Mouse (Mus musculus) hindlimb bud, embryonic 11.5 days (tissue): ENCODE results near the gene Gm17416.
A peak's percentile ranks its signal among the peaks of the same experiment; 100 is the strongest.

Source experiments
- DNase-seq: peaks from one replicate; pipeline ENCODE4 v3.0.0-alpha.2; 2012; ENCODE audit warnings: low read depth, low spot score; ENCODE audit errors: extremely low spot score

Gm17416 gene

DNA sequence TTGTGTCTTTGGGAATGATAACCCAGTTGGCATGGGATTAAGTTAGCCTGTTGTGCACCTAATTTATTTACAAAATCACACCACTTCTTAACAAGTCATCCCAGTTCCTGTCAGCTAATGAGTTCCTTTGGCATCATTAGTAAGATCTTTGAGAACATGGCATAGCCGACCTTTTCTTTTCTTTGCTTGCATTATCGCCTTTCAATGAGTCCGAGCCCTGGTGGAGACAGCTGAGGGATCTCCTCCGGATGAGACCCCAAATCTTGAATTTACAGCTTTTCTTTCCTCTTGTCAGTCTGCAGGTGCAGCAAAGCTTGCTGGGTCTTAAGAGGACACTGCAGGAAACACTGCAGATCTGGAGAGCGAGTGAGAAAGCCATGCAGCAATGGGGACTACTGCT lies at the start of gene Gm17416:
TSS of gene Gm17416 (plus strand) at position 301 of the 400 bp plus-strand sequence.
- DNase-seq = no peak

DNA sequence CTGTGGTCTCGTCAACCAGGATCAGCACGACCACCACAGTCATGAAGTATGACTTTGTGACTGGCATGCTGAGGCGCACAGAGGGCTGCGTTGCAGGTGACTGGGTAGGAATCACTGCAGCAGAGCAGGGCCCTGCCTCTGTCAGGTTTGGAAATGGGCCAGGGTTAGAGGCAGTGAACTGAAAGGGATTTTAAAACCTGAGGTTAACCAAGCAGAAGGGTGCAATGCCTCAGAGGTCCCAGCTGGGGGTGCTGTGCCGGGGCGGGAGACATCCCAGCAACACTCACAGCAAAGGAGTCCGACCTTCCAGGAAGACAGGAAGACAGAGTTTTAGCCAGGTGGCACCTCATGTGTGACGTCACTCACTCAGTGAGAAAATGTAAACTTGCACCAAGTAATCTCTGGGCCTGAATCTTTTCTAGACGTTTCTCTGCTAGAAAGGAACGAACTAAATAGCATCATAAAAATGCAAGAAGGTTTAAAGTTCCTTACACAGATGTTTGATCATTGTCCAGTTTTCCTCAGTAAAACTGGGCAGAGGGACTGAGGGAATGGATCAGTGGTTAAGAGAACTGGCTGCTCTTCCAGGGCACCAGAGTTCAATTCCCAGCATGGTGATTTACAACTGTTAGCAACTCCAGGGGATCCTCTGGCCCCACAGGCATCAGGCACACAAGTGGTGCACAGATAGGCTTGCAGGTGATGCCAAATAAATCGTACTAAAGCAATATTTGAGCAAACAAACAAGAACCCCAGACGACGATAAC lies 29.0 kb upstream of the Gm17416 start, which contains the start of gene Defb29:
TSS of gene Defb29 (minus strand) at position 155 of the 767 bp plus-strand sequence.
- no peak for DNase-seq

DNA sequence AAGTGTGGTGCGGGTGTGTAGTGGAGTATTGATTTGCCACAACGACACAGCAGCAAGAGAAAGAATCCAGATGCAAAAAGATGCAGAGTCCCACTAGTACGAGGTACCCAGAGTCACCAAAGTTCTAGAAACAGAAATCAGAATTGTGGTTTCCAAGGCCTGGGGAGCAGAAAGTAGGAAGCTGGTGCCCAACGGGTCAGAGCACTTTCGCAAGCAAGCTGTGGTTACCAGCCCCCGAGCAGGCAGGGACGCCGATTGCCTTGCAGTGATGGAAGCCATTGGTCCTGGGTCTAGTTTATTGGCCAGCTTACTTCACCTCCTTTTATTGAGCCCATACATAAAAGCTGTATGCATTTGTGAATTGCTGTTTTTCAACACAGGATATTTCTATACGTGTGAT lies 27.2 kb upstream of the Gm17416 start:
- no peak for DNase-seq

DNA sequence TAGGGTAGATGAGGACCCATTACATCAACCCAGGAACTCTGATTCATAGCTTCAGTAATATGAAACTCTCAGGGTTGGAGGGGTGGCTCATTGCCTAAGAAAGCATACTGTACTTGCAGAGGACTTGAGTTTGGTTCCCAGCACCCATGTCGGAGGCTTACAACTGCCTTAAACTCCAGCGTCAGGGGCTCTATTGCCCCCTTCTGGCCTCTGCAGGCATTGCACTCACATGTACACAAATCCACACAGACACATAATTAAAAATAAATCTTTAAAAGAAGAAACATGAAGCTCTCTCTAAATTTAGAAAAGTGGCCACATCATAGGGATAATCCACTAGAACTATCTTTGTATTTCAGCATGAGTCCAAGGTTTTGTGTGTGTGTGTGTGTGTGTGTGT lies 26.2 kb upstream of the Gm17416 start:
- no peak for DNase-seq

DNA sequence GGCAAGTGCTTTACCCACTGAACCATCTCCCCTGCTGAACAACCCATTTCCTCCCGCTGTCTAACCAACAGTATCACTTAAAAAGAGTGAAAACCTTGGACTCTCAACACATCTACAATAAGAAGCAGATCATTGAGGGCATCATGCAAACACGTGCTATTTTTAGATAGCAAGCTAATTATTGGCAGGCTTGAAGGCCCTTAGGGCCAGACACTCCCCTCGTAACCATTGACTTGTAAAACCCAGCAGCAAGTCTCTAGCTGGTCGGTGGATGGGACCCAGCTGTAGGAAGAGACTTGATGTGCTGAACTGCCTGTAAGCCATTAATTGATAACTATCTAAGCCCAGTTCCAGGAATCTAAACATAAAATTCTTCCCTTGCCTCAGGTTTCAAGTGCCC lies 25.7 kb upstream of the Gm17416 start:
- DNase-seq = no peak

DNA sequence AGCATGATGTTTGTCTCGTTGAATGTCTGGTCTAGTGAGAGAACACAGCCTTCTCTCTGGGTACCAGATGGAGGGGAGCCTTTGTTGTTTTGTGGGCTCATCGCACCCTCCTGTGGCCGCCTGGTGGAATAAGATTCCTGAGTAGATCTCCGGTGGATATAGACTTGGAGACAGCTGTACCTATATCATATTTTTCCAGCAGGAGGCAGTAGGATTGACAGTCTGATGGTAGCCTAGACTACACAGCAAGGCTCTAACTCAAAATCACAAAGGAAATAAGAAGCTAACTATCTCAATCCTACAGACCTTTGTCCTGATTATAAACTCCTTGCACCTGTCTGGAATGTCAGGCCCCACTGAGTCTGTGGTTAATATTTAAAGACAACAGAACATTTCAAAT lies 24.4 kb upstream of the Gm17416 start:
- no peak for DNase-seq

DNA sequence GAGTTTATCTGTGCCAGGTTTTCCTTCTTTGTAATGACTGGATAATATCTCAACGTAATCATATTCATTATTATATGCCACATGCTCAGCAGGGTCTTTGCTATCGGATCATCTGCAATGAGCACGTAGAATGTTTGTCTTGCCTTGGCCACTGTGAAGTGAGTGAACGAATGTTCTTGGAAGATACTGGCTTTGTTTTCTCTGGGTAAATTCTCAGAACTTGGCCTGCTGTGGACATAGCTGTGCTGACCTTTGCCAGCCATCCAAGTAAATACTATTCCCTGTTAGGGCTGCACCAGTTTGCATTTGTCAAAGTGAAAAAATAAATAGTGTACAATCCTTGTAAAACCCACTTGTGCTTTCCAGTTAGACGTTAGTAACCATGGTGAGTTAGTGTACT lies 21.0 kb upstream of the Gm17416 start:
- DNase-seq = no peak

DNA sequence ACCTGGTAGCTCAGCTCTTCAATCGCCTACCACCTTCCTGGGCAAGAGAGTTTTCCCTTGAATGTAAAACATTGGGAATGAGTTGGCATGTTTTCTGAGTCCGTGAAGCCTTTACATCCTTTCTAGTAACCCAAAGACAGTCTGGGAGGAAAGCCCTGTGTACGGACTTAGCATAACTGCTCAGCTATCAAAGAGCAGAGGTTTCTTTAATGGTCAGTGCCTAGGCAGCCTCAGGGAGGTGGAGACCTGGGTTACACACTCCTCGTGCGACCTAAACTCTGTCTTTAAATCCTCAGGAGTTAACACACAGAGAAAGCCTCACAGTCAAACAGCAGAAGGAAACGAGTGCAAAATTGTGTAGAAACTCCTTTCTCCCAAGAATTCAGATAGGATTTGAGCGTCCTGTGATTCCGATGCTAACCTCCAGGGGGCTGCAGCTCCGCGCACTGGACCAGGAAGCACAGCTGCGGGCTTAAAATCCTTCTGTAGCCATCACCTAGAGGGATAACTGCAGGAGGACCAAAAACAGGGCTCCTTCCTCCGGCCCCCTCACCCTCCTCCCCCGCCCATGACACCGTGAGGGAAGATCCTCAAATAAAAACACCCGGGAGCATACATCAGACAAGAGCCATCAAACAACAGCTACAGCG lies 15.2 kb upstream of the Gm17416 start:
- peak; percentile 20 for DNase-seq

DNA sequence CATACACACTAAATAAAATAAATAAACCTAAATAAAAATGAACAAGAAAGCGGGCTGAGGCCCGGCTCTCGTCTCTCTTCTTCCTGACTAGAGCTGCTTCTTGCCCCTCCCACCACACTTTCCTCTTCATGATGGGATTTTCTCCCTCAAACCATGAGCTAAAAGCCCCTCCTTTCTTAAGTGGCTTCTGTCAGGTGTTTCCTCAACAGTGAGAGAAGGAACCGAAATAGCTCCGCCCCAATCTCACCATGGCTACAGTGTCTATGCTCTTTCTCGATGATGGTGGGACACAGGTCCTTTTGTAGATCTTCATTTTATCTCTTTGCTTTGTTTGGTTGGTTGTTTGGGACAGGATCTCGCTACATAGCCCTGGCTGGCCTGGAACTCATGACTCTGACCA lies 12.5 kb upstream of the Gm17416 start:
- no peak for DNase-seq

DNA sequence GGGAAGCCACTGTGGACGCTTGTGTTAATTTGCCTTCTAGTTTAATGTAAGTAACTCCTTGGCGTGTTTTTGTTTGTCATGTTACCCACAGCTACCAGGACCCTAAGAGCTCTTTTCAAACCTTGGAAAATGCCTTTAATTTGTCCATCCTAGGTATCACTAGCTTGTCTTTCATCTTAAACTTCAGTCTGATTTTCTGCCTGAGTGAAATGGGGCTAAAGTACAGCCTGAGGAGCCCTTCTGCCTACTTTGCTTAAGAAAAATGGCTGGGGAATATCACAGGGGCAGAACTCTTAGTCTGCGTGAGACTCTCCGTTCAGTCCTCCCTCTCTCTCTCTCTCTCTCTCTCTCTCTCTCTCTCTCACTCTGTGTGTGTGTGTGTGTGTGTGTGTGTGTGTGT lies 743 bp downstream of the Gm17416 start:
- DNase-seq = no peak

DNA sequence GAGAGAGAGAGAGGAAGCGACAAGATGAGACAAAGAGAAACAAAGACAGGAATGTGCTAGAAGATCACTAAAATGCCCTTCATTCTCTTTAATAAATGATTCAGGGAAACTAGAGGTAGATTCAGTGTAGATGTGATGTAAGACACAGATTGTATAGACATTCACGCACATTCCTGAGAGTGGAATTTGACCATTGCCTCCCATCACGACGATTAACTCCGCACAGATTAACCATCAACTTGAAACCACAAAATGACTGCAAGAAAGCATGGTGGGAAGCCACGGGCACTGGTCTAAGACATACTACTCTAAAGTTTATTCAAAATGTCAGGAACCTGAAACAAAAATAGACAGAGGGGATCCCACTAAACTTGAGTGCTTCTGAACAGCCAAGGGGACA lies 1.2 kb downstream of the Gm17416 start:
- no peak for DNase-seq

DNA sequence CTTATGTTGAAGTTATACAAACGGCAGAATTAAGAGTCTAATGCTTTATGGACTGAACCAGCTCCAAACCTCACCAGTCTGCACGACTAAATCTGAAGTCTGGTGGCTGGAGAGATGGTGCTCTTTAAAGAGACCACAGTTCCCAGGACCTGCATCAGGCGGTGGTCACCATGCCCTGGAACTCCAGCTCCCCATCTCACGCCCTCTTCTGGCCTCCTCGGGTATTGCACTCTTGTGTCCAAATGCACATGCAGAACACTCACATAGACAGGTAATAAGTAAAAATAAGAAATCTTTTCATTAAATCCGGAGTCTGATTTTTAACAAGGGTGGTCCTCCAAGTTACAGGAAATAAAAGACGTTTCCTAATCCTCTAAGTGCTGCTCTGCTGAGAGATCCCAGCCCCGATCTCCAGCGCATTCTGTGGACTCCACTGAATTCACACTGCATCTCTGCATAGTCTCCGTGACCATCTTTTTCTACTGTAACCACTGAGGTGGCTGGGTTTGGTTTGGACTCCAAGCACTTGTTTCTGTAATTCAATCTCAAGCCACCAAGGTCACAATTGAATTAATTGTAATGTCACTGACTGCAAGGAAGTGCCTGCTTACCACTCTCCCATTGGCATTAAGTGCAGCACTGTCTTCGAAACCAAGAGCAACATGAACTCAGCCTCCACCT lies 3.1 kb downstream of the Gm17416 start, which contains the start of gene Defb21:
TSS of gene Defb21 (plus strand) at position 631 of the 681 bp plus-strand sequence.
- DNase-seq = no peak

DNA sequence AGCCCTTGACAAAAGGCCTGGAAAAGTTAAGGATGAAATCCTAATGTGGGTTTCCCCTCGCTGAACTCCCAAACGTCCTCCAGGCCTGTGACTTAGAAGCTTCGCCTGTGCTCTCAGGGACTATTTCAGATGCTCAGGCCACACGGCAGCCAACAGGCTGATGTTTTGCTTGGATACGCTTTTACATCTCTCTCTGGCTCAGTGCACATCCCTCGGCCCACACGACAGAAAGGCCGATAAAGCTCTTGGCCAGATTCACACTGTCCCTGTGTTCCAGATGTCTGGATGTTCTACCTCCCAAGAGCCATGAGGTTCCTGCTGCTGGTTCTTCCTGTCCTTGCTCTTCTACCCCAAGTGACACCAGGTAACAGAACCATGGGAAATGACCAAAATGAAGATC lies 4.3 kb downstream of the Gm17416 start:
- DNase-seq = no peak

DNA sequence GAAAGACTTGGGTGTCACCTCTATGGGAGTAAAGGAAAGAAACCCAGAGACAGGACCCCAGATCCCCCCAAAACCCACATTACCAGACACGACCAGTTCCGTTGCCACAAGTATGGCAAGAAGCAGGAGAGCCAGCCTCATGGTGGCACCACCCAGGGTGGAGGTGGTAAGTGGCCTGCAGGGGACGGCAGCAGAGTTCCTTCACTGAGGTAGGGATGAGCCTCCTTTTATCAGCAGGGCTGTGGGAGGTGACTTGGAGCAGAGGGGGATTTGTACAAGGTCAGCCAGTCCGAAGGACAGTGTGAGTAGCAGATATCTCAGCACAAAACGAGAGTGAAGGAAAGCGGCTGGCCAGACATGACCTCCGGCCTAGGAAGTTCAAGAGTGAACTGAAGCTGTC lies 11.0 kb downstream of the Gm17416 start, which contains the start of gene Defb19:
TSS of gene Defb19 (minus strand) at position 206 of the 400 bp plus-strand sequence.
- DNase-seq = no peak

DNA sequence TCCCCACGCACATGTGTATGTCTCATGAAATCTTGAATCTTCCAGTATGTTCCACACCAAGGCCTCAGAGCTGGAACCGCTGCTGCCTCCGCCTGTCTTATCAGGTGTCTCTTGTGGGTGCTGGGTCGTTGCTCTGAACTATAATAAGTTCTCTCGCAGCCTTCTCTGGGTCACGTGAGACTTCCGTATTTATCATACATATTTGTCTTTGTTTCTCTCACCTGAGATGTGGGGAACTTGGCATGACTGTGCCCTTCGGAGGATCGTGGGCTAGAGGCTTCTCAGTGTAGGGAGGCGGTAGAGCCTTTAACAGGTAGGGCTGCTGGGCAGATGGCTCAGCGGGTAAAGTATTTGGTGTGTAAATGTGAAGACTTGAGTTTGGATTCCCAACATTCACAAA lies 11.5 kb downstream of the Gm17416 start:
- DNase-seq = no peak

DNA sequence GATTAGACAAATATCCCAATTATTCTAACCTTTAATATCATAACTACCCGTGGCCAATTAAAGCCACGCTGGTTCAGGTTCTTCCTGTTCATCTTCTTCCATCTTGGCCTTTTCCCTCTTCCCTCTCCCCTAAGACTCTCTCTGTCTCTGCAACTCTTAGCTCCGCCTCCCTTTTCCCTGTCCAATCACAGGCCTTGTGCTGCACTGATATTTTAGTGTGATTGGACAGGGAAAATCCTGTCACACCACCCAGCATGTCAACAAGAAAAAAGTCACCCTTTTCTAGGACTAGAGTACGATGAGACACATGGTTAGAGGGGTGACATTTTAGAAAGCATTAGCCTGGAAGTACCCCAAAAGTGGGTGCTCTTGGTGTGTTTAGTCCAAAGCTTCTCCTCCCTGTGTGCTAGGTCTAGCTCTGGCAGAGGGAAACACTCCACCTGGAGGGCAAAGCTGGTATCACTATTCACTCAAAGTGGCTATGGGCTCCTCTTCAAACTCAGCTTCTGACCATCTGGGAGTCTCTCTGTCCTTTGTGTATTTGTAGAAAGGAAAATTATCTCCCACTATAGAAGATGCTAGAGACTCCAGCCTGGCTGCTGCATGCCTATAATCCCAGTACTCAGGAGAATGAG lies 17.9 kb downstream of the Gm17416 start:
- DNase-seq = no peak

DNA sequence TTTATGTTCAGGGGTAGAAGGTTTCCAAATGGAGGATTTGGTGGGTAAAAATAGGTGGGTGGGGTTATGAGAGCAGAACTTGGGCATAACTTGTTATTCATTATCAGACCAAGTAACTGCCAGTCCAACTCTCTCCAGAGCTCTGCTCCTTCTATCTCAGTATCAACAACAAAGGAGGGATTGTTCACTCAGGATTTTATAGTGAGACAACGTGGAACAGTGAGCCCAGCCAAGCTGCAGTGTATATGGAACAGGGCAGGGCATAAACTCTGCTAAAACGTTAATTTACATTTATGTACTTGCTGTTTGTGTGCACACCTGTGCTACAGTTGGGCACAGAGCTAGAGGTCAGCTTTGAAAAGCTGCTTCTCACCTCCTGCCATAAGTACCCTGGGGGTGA lies 19.3 kb downstream of the Gm17416 start:
- no peak for DNase-seq

DNA sequence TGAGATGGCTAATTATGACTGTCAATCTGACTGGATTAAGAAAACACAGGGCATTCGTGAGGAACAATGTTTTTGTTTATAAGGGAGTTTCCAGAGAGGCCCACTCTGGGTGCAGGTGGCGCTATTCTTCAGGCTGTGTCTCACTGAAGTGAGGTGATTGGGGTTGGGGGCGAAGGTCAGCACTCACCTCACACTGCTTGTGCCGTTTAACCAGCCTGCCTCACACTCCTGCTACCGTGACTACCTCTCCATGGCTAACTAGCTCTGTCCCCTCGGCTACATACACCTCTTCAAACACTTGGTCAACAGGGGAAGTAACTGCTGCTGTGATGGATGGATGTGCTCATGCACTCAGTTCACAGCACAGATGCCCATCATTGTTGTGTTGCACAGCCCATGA lies 19.9 kb downstream of the Gm17416 start:
- DNase-seq = no peak

DNA sequence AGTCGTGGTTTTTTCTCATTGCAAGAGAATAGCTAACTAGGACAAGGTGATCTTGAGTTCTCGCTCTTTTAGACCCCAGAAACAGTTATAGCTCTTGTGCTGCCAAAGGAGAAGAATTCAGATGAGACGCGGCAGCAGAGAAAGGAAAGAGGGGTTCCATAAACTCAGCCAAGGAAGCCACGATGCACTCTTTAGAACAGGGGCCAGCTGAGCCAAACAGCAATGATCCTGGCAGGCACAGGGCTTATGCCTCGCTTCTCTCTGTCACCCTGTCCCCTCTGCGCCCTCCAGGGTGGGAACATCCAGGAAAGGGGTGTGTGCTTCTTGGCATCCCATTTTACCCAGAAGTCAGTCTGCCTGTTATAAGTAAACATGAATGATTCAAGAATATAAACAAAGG lies 30.2 kb downstream of the Gm17416 start, which contains the start of gene Defb45:
TSS of gene Defb45 (minus strand) at position 101 of the 400 bp plus-strand sequence.
- no peak for DNase-seq

DNA sequence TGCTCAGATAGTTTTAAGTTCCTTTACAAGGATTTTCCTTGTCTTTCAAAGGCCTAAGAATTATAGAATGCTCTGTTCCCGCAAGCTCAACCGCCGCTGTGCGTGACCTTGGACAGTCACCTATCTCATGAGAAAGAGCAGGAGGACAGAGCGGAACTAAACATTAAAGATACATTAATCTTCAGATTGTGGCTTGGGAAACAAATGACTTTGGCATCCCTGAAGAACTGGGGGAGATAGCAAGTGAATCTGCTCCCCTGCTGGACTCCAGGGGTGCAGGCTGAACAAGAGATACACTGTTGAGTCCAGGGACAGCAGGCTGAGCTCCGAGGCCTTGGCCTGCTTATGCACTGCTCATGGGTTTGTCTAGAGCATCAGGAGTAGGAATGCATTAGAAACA lies 30.9 kb downstream of the Gm17416 start:
- no peak for DNase-seq

DNA sequence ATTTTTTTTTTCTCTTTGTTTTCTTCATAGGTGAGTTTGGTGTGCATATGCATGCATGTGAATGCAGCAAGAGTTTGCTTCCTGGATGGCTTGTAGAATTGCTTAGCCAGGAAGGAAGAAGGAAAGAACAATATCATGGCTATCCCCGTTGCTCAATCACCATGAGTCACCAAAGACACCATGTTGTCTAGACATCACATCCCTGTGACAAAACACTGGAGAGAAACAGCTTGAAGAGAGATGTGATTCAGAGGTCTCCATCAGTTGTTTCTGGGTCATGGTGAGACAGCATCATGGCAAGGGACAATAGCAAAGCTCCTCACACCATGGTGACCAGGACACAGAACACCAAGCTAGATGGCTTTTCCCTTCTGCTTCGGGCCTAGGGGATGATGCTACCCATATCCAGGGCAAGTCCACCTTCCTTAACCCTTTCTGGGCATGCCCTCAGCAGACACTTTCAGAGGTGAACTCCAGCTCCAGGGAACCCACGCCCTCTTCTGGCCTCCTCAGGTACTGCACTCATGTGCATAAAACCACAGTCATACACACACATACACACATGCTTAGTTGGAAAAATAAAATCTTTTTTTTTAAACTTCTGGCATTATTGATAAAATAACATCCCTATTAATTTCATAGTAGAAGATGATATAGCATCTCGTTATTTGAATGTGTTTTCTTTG lies 32.3 kb downstream of the Gm17416 start:
- no peak for DNase-seq
